Mouse (Mus musculus) midbrain, postnatal 0 days (tissue): ENCODE measurements at regions not wholly inside any gene's neighbourhood (a gene's known extent, or its start where the extent isn't known, plus 50 kb on each side); places are given as distances from the start of the nearest gene placed in this dataset.

Experiments used
- ATAC-seq: fragments of 200-750 bp; cut with Nextera tagmentation; 2 replicates; pipeline ENCODE4 v1.8.0; 2017; ENCODE audit warnings: moderate number of reproducible peaks, mild to moderate bottlenecking, moderate TSS enrichment, moderate library complexity; ENCODE audit not compliant: low FRiP score
- DNase-seq: peaks from one replicate; pipeline ENCODE4 v3.0.0-alpha.2; 2015; ENCODE audit warnings: low spot score
- H3K27ac ChIP-seq: fragments of 300-500 bp; sonication (generic); 2 replicates; pipeline ENCODE4 v1.5.1; 2014; ENCODE audit warnings: low read depth, mild to moderate bottlenecking, low read length, mixed read lengths
- H3K27me3 ChIP-seq: fragments of 300-500 bp; sonication (generic); 2 replicates; pipeline ENCODE4 v1.6.1; 2014; ENCODE audit warnings: low read length, control low read depth, mixed read lengths; ENCODE audit not compliant: insufficient read depth
- H3K36me3 ChIP-seq: fragments of 300-500 bp; sonication (generic); 2 replicates; pipeline ENCODE4 v1.6.1; 2014; ENCODE audit warnings: low read length, control low read depth, mixed read lengths; ENCODE audit not compliant: insufficient read depth
- H3K4me1 ChIP-seq: fragments of 300-500 bp; sonication (generic); 2 replicates; pipeline ENCODE4 v1.6.1; 2014; ENCODE audit warnings: mild to moderate bottlenecking, control low read depth, antibody characterized with exemption, low read length, mixed read lengths; ENCODE audit not compliant: insufficient read depth
- H3K4me2 ChIP-seq: fragments of 300-500 bp; sonication (generic); 2 replicates; pipeline ENCODE4 v1.6.1; 2014; ENCODE audit warnings: low read depth, mild to moderate bottlenecking, low read length, mixed read lengths; ENCODE audit not compliant: poor library complexity, severe bottlenecking
- H3K4me3 ChIP-seq: fragments of 300-500 bp; sonication (generic); 2 replicates; pipeline ENCODE4 v1.5.1; 2014; ENCODE audit warnings: low read depth, mild to moderate bottlenecking, low read length, moderate library complexity
- H3K9ac ChIP-seq: fragments of 300-500 bp; sonication (generic); replicated peaks from 2 replicates; pipeline ENCODE4 v1.6.1; 2014; ENCODE audit warnings: mild to moderate bottlenecking, low read length, moderate library complexity, mixed read lengths; ENCODE audit not compliant: poor library complexity, severe bottlenecking
- H3K9me3 ChIP-seq: fragments of 300-500 bp; sonication (generic); 2 replicates; pipeline ENCODE4 v1.6.1; 2016; ENCODE audit warnings: low read length, control low read depth
- CTCF ChIP-seq: IDR thresholded peaks from 2 replicates; pipeline ENCODE4 v1.5.1; 2016; ENCODE audit warnings: antibody characterized with exemption, mild to moderate bottlenecking
- WGBS: fragments of 180-500 bp; shearing (Covaris S2); extraction: QIAGEN DNeasy Blood & Tissue Kit; methylation state at CpG from one replicate; pipeline ENCODE4 v1.1.7; 2014; 5-methylcytosine and 5-hydroxymethylcytosine counted together

- Histone ChIP-seq H3K27ac (no peak overlapping the region), H3K4me1 (no peaks in the 10 kb centered on the region), H3K36me3 (no peaks in the 10 kb centered on the region), H3K4me3 (no peak overlapping the region), H3K27me3 (no peaks in the 10 kb centered on the region), H3K9me3 (no peaks in the 10 kb centered on the region), H3K4me2 (no peak overlapping the region), H3K9ac (no peak overlapping the region)
- 24% methylated on average over 14 of the region's 14 CpGs for WGBS
- TF ChIP-seq CTCF = no peak
- ATAC-seq (peak; percentile 47; the same call in 1 of the 2 replicates), DNase-seq (peak; percentile 33)
Observed at GRCm38 (mm10) chr14:87865216-87866202, 449.1 kb downstream of the Tdrd3 start.

DNA sequence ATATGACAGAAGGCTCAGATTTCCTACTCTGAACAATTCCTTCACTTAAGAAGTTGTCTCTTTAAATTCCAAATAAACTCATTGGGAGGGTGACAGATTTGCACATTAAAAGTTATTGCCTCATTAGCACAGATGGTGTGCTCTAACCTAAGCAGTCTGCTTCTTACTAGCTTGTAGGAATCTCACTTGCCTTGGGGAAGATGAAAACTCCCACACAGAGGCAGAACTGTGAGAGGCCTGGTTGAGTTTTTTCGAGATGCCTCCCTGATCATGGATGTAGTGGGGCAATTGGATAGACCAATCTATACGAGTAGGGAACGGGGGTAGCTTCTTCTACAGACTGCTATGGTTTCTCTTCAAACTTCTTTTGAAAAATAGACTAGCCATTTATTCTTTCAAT lies 485.3 kb downstream of the Tdrd3 start:
- no peak overlapping the region for H3K4me2 ChIP-seq
- H3K27ac ChIP-seq = no peak overlapping the region
- no peak for ATAC-seq
- no peak overlapping the region for H3K4me3 ChIP-seq
- no peak overlapping the region for H3K9ac ChIP-seq
- H3K36me3 ChIP-seq = no peaks in the 10 kb centered on the region
- DNase-seq = peak; percentile 13
- no peaks in the 10 kb centered on the region for H3K4me1 ChIP-seq
- no peaks in the 10 kb centered on the region for H3K9me3 ChIP-seq
- no peaks in the 10 kb centered on the region for H3K27me3 ChIP-seq
- WGBS = 78% methylated on average over 3 of the region's 3 CpGs
- TF ChIP-seq CTCF = no peak

DNA sequence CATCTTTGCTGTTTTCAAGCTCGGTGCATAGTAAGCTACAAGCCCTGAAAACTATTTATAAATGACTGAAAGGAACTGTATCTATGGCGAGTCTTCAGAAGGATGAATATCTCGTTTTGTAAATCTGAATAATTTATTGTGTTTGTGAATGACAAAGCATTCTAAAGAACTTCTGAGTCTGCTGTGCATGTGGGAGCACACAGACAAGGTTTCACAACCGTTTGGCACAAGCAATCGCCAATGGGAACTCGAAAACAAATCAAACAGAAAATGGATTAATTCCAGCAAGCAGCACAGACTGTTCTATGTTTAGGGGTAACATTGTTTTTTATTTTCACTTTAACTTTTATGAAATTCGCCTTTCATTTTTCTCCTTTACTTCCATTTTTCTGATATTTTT lies 486.0 kb downstream of the Tdrd3 start:
- Histone ChIP-seq H3K9me3 (no peaks in the 10 kb centered on the region), H3K27me3 (no peaks in the 10 kb centered on the region), H3K4me1 (no peaks in the 10 kb centered on the region), H3K27ac (no peak overlapping the region), H3K4me2 (no peak overlapping the region), H3K4me3 (no peak overlapping the region), H3K36me3 (no peaks in the 10 kb centered on the region), H3K9ac (no peak overlapping the region)
- no peak for TF ChIP-seq CTCF
- DNase-seq = no peak
- WGBS = 76% methylated on average over 7 of the region's 7 CpGs
- ATAC-seq = no peak
